ENCODE assay signal across 22 mouse cellular contexts in the genomic region with DNA sequence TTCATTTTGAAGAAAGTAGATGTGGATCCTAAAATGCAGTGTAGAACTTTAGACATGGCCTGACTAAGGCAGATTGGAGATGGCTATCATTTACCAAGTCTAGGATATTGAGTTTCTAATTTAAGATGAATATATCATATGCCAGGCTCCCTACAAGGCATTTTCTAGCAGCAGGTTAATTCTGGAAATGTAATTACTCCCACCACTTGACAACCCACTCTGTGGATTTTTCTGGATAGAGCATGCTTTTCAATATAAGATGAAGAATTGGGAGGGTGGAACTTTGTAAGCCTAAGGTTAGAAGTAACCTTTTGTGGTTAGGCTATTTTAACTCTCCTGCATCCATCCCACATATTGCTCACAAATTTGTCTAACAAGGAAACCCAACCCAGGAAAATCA.
"Had no signal": no experiment of that assay in that cellular context is flagged by ENCODE, and none has a peak within 500 bp of the region (broad histone marks: within the 10 kb centered on the region; RNA-seq: fewer than 3 reads in every experiment).

No protein-coding gene starts in this region.

- H3K4me1 ChIP-seq: lung, embryonic 15.5 days; megakaryocyte, embryonic 14.5 days; neural tube, embryonic 13.5 days; neural tube, embryonic 15.5 days had no signal

- ATAC-seq: liver, postnatal 0 days; lung, postnatal 0 days; midbrain, embryonic 16.5 days had no signal

- H3K27ac ChIP-seq: lung, embryonic 15.5 days; macrophage; neural tube, embryonic 13.5 days; neural tube, embryonic 15.5 days had no signal

- H3K4me2 ChIP-seq: lung, embryonic 15.5 days; midbrain, embryonic 11.5 days; neural tube, embryonic 13.5 days; neural tube, embryonic 15.5 days had no signal

- H3K9ac ChIP-seq: liver, postnatal 0 days; lung, embryonic 15.5 days; neural tube, embryonic 13.5 days; neural tube, embryonic 15.5 days had no signal

- DNase-seq: liver, postnatal 0 days; lung, adult 2 months; lung, postnatal 14 days; lung, postnatal 36 days; midbrain, embryonic 14.5 days; retina, postnatal 1 day; right cerebral cortex, adult 18-20 months; right cerebral cortex, postnatal 25 days; right cerebral cortex, postnatal 4 days; spleen, adult 18-20 months; thymus, adult 2 months; thymus, postnatal 25 days; thymus, postnatal 4 days had no signal

- H3K36me3 ChIP-seq: lung, embryonic 15.5 days; neural tube, embryonic 13.5 days; neural tube, embryonic 15.5 days had no signal

- H3K27me3 ChIP-seq: lung, embryonic 15.5 days; megakaryocyte, embryonic 14.5 days; neural tube, embryonic 13.5 days; neural tube, embryonic 15.5 days had no signal

- H3K9me3 ChIP-seq: lung, embryonic 15.5 days; megakaryocyte, embryonic 14.5 days; neural tube, embryonic 13.5 days; neural tube, embryonic 15.5 days had no signal

- H3K4me3 ChIP-seq: lung, embryonic 15.5 days; megakaryocyte, embryonic 14.5 days; myocyte; neural tube, embryonic 13.5 days; neural tube, embryonic 15.5 days had no signal
